Mouse (Mus musculus): Measurements from ENCODE around the gene Il20ra.
A peak's percentile ranks its signal among the peaks of the same experiment; 100 is the strongest.

The Il20ra gene

DNA sequence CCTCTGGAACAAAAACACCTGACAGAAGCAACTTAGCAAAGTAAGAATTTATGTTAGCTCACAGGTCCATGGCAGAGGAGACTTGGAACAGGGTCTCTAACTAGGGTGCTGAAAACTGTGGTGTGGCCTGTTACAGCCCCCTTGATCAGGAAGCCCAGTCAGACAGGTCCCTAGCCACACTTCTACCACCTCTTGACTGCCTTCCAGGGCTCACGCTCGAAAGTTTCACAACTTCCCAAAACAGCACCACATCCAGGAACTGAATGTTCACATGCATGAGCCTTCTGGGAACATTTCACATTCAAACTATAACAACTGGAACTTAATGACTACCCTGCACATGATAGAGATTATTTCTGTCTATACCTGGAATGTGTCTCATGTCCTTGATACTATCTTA is 53.1 kb downstream of the Il20ra start:
- no peak for DNase-seq (ENCODE audit: low spot score in 2 of 2)

GRCm38 (mm10) chr10:19779092-19779491 is 66.7 kb downstream of the Il20ra start:
- DNase-seq (ENCODE audit: low spot score in 2 of 2): peak; percentile 36 to 61

DNA sequence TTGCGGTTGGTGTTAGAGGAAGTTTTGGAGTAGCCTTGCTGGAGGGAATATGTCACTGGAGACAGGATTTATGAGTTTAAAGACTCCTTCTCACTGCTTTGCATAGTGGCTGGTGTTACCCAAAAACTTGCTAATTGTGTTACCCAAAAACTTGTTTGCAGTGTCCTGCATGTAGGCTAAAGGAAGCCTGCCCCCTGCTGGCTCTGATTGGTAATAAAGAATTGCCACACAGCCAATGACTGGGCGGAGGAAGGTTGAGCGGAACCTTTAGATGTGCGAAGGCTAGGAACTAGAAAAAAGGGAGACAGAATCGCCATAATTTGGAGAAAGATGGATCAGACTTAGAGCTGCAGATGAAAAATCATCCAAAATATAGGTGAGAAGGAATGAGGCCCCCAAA is 69.0 kb downstream of the Il20ra start:
- peak in 1 of 2 experiments; percentile 8 for DNase-seq (ENCODE audit: low spot score in 2 of 2)

GRCm38 (mm10) chr10:19794996-19795395 is 82.6 kb downstream of the Il20ra start:
- DNase-seq (ENCODE audit: low spot score in 2 of 2): no peak

DNA sequence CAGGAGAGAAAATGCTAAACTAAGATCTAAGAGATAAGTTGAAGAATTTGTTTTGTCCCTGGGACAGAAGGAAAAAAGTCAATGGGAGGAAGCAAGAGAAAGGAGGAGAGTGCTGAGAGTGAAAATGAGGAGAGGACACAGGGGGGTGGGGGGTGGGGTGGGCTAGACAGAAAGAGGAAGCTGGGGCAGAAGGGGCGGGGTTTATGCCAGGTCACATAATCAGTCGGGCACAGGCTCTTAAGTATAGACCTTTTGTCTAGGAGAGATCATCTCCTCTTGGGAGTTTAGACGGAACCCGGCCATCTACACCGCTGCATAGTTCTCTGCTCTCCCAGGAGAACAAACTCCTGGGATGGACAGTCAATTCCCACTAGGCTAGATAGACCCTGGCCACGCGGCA is 90.6 kb downstream of the Il20ra start:
- DNase-seq (ENCODE audit: low spot score in 2 of 2): no peak

- no peak for DNase-seq (ENCODE audit: low spot score in 2 of 2)
These were observed 92.4 kb downstream of the Il20ra start for GRCm38 (mm10) chr10:19804763-19805162.

Measured in left cerebral cortex, adult 9 months (tissue).